Mouse (Mus musculus): ENCODE data around the gene Nodal.
A peak's percentile ranks its signal among the peaks of the same experiment; 100 is the strongest.
"Not testable (repeated sequence)": the region's sequence is repeated elsewhere in the genome, so short reads cannot be mapped to it uniquely, and the experiment has no call there.

Gene Nodal

GRCm38 (mm10) chr10:61440202-61440800 lies 22.5 kb downstream of the Nodal start:
- no peak for DNase-seq

- no peak for DNase-seq
These were observed 25.7 kb downstream of the Nodal start for GRCm38 (mm10) chr10:61443456-61443855.

DNA sequence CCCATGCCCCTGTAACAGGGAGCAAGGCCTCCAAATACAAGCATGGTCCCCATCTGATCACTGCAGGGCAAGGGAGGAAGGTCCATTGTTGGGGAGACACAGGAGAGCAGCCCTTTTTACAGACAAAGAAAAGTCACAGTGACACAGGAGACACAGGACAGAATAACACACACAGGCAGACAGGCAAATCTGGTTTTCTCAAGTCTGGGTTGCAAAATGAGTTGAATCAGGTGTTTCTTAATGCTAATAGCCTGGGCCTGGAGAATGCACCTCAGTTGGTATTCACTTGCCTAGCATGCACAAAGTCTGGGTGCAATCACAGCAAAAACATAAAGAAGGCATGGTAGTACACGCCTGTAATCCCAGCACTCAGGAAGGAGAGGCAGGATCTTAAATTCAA lies 26.1 kb downstream of the Nodal start:
- DNase-seq: no peak

GRCm38 (mm10) chr10:61445016-61445415 lies 27.2 kb downstream of the Nodal start:
- no peak for DNase-seq

GRCm38 (mm10) chr10:61447581-61448353 lies 30.0 kb downstream of the Nodal start:
- no peak for DNase-seq

GRCm38 (mm10) chr10:61448834-61449233 lies 31.1 kb downstream of the Nodal start:
- DNase-seq: no peak

DNA sequence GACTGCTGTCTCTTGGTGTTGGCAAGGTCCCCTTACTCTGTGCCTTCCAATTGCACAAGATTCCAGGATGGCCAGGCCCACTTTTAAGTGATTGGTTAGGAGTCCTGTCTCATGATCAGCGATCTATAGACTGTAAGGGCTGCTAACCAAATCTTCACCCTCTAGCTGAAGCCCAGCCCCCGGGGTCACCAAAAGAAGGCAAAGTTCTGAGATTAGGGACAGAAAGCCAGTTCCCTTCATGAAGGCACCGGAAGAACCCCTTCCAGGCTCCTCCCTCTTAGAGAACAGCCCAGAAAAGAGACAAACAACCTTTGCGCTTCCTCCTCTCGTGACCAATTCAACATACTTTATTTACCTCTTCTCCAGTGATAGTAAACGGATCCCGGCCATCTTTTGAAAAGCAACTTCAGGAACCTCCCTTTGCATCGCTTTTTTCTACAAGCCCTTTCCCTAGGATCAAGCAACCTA lies 33.7 kb downstream of the Nodal start:
- peak; percentile 40 to 46 for DNase-seq

DNA sequence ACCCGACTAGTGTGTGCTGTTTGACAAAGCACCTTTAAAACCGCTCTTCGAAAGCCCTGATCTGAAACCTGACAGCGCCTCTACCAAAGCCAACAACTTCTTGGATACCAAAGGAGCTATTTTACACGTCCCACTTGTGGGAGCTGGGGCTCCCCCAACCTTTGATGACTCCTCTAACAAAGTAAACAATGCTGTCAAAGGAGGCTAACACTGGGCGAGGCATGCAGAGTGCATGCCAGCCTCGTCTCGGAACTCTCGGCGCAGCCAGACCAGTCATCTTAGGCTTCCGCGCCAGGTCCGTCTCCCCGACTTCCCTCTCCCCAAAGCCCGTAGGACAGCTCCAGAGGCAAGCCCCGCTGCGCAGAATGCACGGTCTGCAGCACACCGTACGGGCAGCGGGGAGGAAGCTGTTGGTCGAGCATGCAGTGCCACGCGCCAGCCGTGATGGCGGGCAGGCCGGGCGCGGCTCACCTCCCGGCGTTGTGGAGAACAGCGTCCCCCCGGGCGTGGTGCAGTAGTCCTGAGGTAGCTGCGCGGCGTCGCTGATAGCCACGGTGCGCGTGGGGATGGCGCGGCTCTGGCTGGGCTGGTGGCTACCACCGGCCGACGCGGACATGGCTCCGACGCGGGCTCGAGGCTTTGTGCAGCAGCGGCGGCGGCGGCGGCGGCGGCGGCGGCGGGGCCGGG lies 34.3 kb downstream of the Nodal start:
- peak; percentile 57 to 63 for DNase-seq

- DNase-seq: peak; percentile 99
These were observed 34.9 kb downstream of the Nodal start, which contains the start of gene Eif4ebp2 for GRCm38 (mm10) chr10:61452645-61453044. TSS of gene Eif4ebp2 (minus strand) at chr10:61452661.

GRCm38 (mm10) chr10:61453171-61453570 lies 35.4 kb downstream of the Nodal start:
- not testable (repeated sequence) for DNase-seq

DNA sequence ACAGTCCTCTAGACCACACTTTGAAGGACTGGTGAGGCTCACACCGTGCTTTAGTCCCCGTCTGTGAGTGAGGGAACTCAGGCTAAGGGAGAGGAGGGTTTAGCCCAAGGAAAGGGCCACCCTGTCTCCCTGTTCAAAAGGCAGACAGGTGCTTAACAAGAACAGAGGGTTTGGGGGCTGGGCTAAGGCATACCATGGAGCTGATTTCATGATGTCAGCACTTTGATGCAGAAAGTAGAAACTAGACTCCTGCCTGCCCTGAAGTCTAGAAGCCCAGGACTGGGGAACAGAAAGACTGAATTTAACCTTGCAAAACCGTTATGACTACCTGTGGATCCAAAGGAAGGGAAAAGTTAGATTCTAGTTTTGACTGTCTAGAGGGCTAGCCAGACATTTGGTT lies 39.4 kb downstream of the Nodal start:
- DNase-seq: no peak

- peak; percentile 62 to 74 for DNase-seq
These were observed 47.2 kb downstream of the Nodal start for GRCm38 (mm10) chr10:61465009-61465408.

GRCm38 (mm10) chr10:61466242-61466641 lies 48.5 kb downstream of the Nodal start:
- no peak for DNase-seq

DNA sequence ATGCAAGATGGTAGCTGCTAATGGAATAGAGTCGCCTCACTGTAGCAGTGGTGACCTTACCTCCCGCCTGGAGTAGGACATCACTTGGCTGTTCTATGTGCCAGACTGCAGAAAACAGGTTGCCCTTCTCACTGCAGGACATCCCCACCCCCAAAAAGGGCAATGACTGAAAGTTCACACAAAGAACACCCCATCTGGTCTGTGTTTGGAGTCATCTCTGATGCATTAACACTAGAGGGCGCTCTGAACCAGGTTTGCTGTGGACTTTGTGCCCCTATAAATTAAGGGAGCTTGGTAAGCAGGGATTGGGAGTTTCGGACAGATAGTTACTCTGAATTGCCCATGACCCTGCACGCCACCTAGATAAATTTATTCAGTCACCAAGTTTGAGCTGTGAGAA lies 49.1 kb downstream of the Nodal start:
- no peak for DNase-seq

DNA sequence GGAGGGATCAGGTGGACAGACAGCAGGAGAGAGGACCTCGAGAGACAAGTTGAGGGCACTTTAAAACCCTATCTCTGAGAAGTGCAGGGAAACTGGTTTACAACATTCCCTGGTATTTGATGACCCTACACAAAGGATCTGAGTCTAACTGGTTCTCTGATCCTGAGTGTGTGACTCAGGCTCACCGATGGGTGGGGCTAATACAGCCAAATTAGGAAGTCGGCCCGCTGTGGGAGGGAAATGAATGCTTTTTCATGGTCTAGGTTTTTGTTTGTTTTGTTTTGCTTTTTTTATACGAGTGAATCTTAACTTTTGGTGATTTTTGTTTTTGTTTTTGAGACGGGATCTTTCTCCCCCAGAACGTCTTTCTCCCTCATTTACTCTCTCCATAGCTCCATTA lies 51.1 kb downstream of the Nodal start:
- DNase-seq: no peak

DNA sequence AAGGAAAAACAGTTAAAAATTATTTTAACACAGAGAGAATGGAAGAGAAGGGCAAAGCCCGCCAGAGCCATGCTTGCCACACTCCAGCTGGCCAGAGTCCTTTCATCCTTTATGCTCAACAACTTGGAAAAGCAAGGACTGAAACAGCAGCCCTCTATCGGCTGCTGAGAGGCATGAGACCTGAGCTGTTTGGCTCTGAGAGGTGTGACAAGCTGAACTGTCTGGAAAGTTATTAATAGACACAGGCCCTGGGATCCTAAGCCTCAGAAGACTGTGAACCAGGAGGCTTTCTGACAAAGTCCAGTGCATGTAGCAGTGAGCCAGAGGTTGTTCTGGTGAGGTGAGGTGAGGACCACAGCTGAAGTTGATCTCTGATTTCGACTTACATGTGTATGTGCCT lies 55.9 kb downstream of the Nodal start:
- no peak for DNase-seq

DNA sequence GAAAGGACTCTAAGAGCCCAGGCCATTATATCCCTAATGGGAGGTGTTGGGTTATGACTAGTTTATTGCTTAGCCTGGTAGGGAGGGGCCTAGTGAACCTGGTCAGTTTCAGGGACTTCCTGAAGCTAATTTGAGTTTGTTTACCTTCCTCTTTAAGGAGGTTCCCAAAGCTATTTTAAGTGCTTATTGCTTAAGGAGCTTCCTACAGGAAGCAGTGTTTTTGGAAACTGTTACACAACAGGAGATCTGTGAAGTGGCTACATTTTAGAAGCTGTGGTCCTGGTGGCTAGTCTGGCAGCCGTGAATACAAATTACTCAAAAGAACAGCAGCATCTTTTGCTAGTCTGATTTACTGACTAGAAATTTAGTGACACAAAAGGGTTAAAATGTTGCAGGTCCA lies 56.6 kb downstream of the Nodal start:
- no peak for DNase-seq

Data from lung, adult 18-20 months (tissue).